Mouse (Mus musculus) cerebellum, postnatal 14 days (tissue): ENCODE results near the gene Olfr639.
"Not testable (repeated sequence)": the region's sequence is repeated elsewhere in the genome, so short reads cannot be mapped to it uniquely, and the experiment has no call there.

Source experiments
- DNase-seq, 2 experiments: peaks; one replicate each; pipeline ENCODE4 v3.0.0; 2021; ENCODE audit warnings: mixed read lengths in 2 of 2

Olfr639 gene

DNA sequence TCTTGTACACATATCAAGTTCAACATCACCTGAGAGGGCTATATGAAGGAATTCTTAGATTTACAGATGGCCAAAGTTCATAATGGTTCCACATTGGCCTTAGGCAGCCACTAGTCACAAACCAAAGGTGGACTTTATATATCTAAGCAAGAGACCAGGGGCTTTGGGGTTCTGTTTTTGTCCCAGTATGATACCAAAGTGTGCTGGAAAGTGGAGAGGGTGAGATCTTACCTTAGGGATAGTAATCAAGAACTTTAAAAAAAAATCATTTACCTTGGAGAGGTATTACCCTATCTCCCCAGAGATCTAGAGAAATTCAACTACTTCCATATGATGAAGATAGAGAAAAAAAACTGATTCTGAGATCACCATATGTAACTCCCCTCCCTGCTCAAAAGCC is at the start of gene Olfr639:
Gene Olfr639 (minus strand): TSS at position 101 of the 400 bp plus-strand sequence.
- DNase-seq, result no peak

GRCm38 (mm10) chr7:104061345-104061744 is 44.2 kb upstream of the Olfr639 start, which contains the start of gene 4930516K23Rik:
4930516K23Rik (minus strand) TSS chr7:104061445.
- no peak for DNase-seq

- no peak for DNase-seq
Observed at GRCm38 (mm10) chr7:104059215-104059614, 42.1 kb upstream of the Olfr639 start.

- no peak for DNase-seq
Observed at GRCm38 (mm10) chr7:104052566-104052965, 35.5 kb upstream of the Olfr639 start, which contains the start of gene Olfr642. Olfr642 (minus strand) TSS chr7:104052666.

DNA sequence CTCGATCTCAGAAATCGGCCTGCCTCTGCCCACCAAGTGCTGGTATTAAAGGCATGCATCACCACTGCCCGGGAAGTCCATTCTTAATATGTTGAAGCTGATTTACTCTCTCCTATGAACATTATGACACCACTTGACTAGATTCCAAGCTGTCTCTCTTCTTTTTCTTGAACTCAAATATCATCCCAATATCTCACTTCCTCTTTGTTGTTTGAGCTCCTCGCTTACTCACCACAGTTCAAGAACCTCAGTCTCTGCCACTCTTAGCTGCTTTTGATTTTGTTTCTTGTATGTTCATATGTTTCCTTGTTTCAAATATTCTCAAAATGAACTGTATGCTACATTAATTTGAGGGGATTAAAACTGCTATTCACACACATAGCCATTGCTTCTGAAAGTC is 33.6 kb upstream of the Olfr639 start:
- DNase-seq, result no peak

DNA sequence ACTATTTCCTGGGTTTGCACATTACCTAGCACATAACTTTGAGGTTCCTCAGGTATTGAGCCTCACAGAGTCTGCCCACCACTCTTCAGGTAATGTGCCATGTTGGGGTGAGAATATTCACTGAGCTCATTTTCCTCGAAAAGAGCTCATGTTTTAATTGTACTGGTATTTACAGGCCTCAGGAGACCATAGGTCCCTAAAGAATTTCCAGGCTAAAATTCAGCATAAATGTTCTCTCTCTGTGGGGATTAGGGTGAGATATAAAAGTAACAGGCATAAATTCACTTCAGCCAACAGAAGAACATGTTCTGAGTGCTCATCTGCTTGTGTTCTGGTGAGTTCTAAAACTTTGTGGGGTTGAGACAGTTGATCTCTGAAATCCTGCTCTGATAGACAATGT is 18.0 kb upstream of the Olfr639 start, which contains the start of gene Olfr641:
Gene Olfr641 (plus strand): TSS at position 301 of the 400 bp plus-strand sequence.
- no peak for DNase-seq

GRCm38 (mm10) chr7:104026978-104027377 is 9.9 kb upstream of the Olfr639 start:
- DNase-seq, result no peak

DNA sequence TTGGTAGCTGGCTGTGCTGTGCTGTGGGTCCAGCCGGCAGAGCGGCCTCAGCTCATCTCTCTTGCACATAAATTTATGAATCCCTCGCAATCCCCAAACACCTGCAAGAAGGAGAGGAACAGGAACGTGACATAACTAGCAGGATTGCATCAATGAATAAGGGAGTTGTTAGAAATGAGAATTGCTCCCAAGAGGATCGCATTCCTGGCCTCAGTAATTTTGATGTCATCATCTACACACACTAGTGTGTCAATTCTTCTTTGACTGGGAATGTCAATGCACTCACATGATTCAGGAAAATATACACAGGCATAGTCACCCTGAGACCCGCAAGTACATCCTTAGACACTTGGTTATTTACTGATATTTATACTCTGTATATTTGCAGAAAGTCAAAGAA is 8.4 kb upstream of the Olfr639 start, which contains the start of gene Olfr640:
Gene Olfr640 (minus strand): TSS at position 101 of the 400 bp plus-strand sequence.
- DNase-seq, result no peak

GRCm38 (mm10) chr7:104021651-104022050 is 4.5 kb upstream of the Olfr639 start:
- no peak for DNase-seq

DNA sequence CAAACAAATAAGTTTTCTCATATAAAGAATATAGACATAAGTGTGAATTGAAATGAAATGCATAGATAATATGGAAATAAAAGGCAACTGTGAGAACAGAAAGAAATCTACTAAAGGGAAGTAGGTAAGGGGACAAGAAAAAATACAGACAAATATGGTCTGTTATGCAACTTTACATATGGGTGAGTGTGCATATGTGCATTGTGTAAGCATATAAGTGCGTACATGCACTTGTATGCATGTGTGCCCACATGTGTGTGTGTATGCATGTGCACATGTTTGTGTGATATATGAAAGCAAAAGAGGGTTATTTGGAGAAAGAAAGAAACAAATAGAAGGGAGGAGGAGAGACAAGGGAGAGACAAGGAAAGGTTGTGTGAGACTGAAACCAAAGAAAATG is 1.9 kb upstream of the Olfr639 start:
- DNase-seq, result no peak

DNA sequence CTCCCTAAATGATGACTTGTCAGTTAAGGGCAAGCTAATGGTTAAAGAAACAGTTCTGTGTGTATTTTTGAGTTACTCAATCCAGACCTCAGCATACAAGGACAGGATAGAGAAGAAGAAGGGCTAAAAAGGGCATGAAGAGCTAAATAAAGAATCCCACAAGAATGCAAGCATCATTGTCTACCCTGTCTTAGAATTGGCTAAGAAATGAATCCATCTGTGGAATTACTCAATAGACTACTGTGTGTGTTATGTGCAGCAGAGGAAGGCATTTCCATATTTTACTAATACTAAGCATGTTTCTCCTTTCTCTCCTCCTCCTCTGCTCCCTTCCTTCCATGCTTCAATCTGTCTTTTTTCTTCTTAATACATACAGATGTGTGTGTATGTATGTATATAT is 18.0 kb downstream of the Olfr639 start:
- no peak for DNase-seq

GRCm38 (mm10) chr7:103998446-103998845 is 18.7 kb downstream of the Olfr639 start, which contains the start of gene Olfr638:
Olfr638 (plus strand) TSS chr7:103998746.
- DNase-seq, result no peak

DNA sequence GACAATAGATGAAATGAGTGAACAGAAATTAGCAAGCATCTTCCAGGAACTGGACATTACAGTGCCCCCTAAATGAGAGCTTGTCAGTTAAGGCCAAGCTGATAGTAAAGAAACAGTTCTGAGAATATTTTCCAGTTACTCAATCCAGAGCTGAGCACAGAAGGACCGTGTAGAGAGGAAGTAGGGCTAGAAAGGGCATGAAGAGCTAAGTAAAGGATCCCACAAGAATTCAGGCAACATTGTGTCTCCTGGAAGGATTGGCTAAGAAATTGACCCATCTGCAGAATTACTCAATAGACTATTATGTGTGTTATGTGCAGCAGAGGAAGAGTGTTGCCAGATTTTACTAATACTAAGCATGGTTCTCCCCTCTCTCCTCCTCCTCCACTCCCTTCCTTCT is 45.3 kb downstream of the Olfr639 start:
- DNase-seq, result no peak

- no peak for DNase-seq
Observed at GRCm38 (mm10) chr7:103970852-103971251, 46.3 kb downstream of the Olfr639 start, which contains the start of gene Olfr635. Olfr635 (plus strand) TSS chr7:103971152.

GRCm38 (mm10) chr7:103966873-103967272 is 50.2 kb downstream of the Olfr639 start:
- DNase-seq, result not testable (repeated sequence)
